Mouse (Mus musculus) lung, postnatal 4 days (tissue): ENCODE measurements around the gene Sar1b.

Source experiments
- DNase-seq, 2 experiments: peaks; one replicate each; pipeline ENCODE4 v3.0.0; 2021

Gene Sar1b

DNA sequence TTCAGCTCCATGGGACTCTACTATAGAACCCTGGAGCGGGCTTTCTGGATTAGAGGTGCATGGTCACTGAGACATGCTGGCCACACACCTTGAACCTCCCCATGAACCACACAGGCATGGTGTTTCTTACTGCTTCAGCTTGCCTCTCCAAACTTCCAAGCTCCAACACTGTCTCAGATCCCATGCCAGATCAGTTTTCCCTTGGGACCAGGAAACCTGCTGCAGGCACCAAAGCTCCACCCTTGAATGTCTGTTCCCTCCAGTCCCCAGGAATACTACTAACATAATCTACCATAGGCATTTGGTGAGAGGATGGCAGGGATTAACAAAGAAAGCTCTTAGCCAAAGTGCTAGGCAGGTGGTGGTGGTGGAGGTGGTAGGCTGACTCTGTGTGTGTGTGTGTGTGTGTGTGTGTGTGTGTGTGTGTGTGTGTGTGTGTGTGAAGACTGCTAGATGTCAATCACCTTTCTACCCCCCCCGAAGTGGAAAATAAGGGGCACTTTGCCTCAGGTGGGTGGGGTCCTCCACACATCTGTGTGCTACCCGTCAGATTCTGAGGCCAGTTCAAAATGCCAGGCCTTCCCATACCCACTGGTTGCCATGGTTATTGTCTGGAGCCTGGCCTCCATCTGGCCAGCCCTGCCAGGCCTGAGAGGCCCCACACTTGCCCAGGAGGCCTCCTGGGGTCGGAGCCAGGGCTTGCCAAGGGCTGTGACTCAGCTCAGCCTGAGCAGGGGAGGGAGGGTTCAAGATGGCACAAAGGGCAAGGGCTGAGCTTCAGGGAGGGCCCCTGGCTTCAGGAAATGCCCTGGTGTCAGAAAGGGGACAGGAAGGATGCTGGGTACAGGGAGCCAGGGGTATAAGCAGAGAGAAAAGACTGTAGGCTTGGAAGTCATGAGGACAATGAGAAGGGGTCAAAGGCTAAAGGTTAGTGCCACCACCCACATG is 68.7 kb downstream of the Sar1b start:
- peak; percentile 38 to 61 for DNase-seq

DNA sequence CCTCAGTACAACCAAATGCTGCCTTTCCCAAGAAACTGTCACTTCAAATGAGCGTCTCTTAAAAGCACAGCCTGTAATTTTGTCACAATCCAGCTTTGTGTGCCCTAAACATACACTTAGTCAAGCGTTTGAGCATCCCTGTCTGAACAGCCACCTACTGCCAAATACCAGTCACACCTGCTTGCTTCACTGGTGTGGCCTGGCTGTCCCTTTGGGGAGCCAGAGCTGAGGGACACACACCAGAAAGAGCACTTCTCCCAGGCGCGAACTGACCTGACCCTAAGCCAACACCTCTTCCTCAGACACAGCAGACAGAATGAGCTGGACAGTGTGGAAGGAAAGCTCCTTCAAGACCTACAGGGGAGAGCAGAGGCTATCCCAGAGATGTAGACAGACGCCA is 69.5 kb downstream of the Sar1b start:
- DNase-seq: no peak

DNA sequence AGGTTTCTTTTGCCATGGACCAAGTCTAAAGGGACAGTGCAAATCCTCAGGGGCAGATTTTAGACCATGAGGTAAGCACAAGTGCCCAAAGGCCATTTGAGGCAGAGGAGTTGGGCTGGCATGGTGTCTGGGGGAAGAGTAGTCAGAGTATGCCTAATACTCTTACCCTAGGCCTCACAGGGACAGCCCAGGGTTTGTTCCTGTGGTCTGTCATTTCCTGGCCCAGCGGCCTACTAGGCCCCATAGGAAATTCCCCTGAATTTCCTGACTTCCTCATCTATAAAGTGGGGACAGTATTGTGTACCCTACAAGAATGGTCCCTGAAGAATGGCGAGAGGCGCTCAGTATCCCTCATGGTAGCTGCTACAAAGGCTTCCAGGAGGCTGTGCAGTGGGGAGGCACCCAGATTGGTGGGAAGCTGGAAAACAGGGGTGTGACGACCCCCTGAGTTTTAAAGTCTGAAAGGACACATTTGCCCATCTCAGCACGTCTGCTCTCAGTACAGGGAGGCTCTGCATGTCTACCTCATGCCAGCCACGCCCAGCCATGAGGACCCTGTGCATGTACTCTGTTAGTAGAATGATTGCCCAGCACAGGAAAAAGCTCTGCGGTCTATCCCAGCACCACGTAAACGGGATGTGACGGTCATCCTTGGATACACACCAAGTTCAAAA is 70.0 kb downstream of the Sar1b start:
- DNase-seq: no peak

DNA sequence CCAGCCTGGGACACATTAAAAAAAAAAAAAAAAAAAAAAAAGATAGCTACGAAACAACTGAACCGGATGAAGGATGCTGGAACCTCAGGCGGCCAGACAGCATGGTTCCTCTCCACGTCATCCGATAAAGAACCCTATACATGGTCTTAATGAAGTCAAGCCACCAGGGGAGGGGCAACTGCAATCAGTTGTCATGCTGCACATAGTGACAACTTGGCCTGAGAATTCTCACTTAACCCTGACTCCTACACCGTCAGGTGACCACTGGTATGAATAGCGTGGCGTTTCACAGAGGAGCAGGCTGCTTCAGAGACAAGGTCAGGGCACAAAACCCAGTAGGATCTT is 70.6 kb downstream of the Sar1b start:
- no peak for DNase-seq

DNA sequence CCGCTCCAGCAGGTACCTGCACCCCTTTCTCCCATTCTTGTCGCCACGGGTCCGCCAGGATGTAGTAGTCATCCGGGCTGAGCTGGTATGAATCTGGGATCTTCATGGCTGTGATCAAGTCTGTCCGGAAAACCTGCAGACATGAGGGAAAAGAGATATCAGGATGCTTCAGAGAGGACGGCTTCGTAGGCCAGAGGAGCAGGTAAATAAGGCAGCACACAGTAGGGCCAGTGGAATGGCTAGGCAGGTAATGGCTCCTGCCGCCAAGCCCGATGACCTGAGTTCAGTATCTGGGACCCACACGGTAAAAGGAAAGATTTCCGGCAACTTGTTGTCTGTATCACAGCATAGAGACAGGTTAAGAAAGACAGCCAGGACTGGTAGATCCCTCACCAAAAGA is 72.1 kb downstream of the Sar1b start:
- no peak for DNase-seq

DNA sequence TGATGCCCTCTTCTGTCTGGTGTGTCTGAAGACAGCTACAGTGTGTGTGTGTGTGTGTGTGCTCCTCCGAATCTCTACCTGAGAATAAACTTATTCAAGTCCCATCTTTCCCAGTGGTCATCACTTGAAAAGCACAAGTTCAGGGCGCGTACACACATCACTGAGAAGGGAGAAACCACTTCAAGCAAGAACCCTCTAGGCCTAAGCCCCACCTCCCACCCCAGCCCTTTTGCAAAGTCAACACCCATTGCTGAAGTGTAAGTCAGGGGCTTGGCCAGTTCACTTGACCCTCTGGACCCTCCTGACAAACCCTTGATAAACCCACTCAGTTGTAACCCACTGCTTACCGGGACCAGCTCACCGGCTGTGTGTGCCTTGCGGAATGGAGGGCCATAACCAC is 73.0 kb downstream of the Sar1b start:
- DNase-seq: no peak

DNA sequence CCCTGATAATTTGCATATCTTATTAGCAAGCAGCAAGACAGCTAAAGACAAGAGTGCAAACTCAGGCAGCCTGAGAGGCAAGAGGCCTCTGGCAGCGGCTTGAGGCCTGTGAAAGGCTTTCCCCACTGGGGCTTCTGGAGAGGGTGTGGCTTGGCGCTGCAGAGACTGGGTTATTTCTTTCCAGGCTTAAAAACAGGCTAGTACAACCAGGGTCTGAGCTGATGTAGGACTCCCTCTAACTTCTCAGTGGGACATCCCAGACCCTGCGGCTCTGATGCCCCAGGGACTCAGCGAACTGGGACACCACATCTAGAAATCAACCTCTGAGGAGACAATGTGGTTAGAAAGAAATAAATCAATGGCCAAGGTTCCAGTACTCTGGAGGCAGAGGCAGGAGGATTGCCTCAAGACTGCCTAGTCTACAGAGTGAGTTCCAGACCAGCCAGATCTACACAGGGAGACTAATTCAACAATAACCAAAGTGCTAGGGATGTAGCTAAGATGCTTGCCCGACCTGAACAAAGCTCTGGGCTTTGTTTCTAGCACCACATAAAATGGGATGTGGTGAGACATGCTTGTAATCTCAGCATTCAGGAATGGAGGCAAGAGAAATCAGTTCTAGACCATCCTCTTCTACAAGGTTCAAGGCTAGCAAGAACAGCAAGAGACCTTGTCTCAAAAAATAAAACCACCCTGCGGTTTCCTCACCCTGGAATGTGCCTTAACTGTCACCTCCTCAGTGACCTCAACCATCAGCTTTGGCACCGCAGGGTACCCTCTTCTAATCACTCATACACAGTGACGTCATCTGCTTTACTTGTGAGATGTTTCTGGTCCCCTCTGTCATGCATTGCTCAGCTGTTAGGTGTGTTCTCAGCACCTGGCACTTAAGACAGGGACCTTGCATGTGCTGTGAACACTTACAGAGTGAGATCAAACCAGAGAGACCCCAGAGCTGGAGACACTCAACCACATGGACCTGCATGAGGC is 74.0 kb downstream of the Sar1b start:
- no peak for DNase-seq

DNA sequence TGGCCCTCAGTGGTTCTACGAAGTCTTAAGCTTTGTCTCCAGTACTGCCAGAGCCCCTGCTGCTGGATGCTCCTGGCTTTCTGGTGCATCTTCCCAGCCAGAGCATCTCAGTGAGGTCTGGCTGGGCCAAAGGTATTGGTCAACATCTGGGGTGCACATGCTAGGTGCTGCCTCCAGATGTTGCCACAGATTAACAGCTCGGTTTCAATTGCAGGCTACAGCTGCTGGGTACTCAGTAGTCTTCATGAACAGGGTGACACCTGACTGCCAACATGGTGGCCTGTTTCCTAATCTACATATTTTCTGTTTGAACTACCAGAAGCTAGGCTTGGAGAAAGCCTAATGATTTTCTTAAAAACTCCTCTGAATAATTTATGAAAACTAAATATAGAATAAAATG is 75.6 kb downstream of the Sar1b start:
- DNase-seq: no peak

DNA sequence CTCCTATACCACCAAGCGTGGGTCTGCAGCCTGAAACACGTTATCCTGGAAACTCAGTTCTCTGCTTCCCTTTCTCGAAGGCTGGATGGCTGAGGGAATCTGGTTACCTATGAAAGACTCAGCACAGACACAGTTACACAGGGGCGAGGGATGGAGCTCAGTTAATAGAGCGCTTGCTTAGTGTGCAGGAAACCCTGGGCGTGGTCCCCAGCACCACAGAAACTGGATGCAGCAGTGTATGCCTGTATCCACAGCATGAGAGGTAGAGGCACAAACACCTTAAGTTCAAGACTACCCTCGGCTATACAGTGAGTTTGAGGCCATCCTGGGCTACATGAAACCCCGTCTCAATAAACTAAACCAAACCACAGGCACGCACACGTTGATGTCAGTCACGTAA is 76.5 kb downstream of the Sar1b start:
- DNase-seq: no peak

DNA sequence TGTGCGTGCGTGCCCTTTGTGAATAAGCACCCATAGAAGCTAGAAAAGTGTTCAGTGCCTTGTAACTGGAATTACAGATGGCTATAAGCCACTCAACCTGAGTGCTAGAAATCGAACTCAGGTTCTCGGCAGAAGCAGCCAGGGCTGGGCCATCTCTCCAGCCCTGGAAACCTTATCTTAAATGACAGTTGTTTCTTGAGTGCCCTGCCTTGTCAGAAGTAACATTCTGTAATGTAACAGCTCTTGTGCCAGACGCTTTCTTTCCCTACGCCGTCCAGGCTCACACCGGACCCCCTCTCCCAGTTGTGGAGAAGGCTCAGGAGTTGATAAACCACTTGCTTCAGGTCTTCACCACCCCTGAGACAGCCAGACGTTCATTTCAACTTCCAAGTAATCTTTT is 77.2 kb downstream of the Sar1b start:
- no peak for DNase-seq

DNA sequence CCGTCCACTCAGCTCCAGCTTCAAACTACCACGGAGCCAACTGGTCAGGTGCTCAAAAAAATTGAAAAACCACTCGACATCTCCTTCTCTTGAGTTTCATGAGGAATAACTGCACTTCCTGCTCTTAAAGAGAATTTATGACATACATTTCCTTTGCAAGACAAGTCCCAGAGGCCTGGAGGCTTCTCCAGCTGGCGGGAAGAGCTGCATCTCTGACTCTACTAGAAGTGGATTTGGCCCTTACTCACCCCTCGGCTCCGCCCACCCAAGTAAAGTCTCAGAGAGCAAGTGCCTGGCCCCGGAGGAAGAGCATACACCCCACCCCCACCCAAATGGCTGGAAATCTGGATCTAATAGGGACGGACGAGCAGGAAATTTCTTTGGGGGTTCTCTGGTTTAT is 77.7 kb downstream of the Sar1b start:
- no peak for DNase-seq
